Mouse (Mus musculus): ENCODE data around the gene Gfpt2. TPM values are rescaled to one million over a fixed set of nuclear protein-coding genes. Genes with fewer than 3 reads are reported as not detected.

The Gfpt2 gene
- polyA plus RNA-seq, 1 experiment from 2014 or later = 6.7 TPM

GRCm38 (mm10) chr11:49876948-49877817 lies 83.2 kb downstream of the Gfpt2 start:
- 69% methylated on average over 8 of the region's 8 CpGs for WGBS
- no peak overlapping the region for H3K9ac ChIP-seq
- H3K27me3 ChIP-seq (replicated peaks) = no peaks in the 10 kb centered on the region
- no peak for ATAC-seq
- H3K4me1 ChIP-seq (replicated peaks) = no peaks in the 10 kb centered on the region; the same call in 1 of the 2 replicates
- no peaks in the 10 kb centered on the region for H3K9me3 ChIP-seq
- no peak overlapping the region for H3K4me2 ChIP-seq (replicated peaks)
- H3K4me3 ChIP-seq (replicated peaks) = no peak overlapping the region
- no peak overlapping the region for H3K27ac ChIP-seq
- H3K36me3 ChIP-seq = peaks cover 14% of the 10 kb centered on the region; the same call in 1 of the 2 replicates

DNA sequence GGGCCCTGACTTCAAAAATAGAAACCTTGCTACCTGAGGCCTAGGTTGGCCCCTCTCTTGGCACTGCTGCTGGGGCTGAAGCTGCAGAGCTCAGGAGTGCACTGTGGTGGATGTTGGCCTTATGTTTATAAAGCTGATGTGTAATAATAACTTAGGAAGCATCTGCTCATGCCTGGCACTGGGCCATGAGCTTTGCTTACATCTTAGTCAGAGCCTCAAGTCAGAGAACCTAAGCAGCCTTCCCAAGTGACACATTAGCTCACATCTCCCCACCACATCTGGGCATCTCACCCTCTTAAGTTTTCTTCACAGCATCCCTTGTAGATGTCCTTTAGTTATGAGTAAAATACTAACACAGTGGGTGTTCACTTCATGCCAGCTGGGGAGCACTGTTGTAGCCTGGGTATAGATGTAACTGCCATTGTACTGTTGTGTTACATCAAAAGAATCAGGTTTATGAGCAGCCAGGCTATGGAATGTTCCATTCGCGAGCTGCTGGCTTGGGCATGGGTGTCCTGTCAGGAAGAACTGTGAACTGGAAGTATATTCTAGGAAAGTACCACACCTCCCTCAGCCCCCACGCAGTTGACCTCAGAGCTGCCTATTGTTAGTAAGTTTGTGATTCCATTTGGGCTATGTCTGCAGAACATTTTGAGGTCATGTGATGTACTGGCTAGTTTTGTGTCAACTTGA lies 86.1 kb downstream of the Gfpt2 start:
- 84% methylated on average over 3 of the region's 3 CpGs for WGBS
- Histone ChIP-seq H3K27me3 (replicated peaks) (no peaks in the 10 kb centered on the region), H3K4me2 (replicated peaks) (no peak overlapping the region), H3K4me1 (replicated peaks) (no peaks in the 10 kb centered on the region; the same call in 1 of the 2 replicates), H3K9ac (no peak overlapping the region), H3K4me3 (replicated peaks) (no peak overlapping the region), H3K36me3 (peaks cover 3% of the 10 kb centered on the region; the same call in 1 of the 2 replicates), H3K27ac (no peak overlapping the region), H3K9me3 (no peaks in the 10 kb centered on the region)
- no peak for ATAC-seq

GRCm38 (mm10) chr11:49883394-49883793 lies 89.4 kb downstream of the Gfpt2 start:
- H3K36me3 ChIP-seq = peaks cover 3% of the 10 kb centered on the region; the same call in 1 of the 2 replicates
- 94% methylated on average over 3 of the region's 3 CpGs for WGBS
- no peak overlapping the region for H3K4me2 ChIP-seq (replicated peaks)
- H3K4me3 ChIP-seq (replicated peaks) = no peak overlapping the region
- no peak for ATAC-seq
- no peaks in the 10 kb centered on the region for H3K9me3 ChIP-seq
- H3K27me3 ChIP-seq (replicated peaks) = no peaks in the 10 kb centered on the region
- no peak overlapping the region for H3K27ac ChIP-seq
- H3K9ac ChIP-seq = no peak overlapping the region
- no peaks in the 10 kb centered on the region for H3K4me1 ChIP-seq (replicated peaks)

Other genes with a start within 250 kb of the Gfpt2 start
- not detected in 2 replicates for gene Olfr1380, start 237.3 kb upstream of the Gfpt2 start, polyA plus RNA-seq (2015; fragmentation: Nextera tagmentation; extraction: Ambion mirVana)
- 4.5 TPM in 2 replicates for gene Flt4, start 184.9 kb upstream of the Gfpt2 start, polyA plus RNA-seq (2015; fragmentation: Nextera tagmentation; extraction: Ambion mirVana)
- gene Scgb3a1, start 130.6 kb upstream of the Gfpt2 start, polyA plus RNA-seq (2015; fragmentation: Nextera tagmentation; extraction: Ambion mirVana) = not detected in 2 replicates
- 42.3 and 47.5 TPM in 2 replicates for gene Cnot6, start 81.5 kb upstream of the Gfpt2 start, polyA plus RNA-seq (2015; fragmentation: Nextera tagmentation; extraction: Ambion mirVana)
- 29.9 and 32.1 TPM in 2 replicates for gene Mapk9, start 52.6 kb downstream of the Gfpt2 start, polyA plus RNA-seq (2015; fragmentation: Nextera tagmentation; extraction: Ambion mirVana)
- 0.36 and 0.43 TPM in 2 replicates for gene Rasgef1c, start 107.7 kb downstream of the Gfpt2 start, polyA plus RNA-seq (2015; fragmentation: Nextera tagmentation; extraction: Ambion mirVana)
- gene Rnf130, start 231.2 kb downstream of the Gfpt2 start, polyA plus RNA-seq (2015; fragmentation: Nextera tagmentation; extraction: Ambion mirVana) = 41.0 and 47.9 TPM in 2 replicates

All from intestine, embryonic 15.5 days (tissue).